Mouse (Mus musculus): ENCODE results near the gene Wdr35. TPM values are rescaled to one million over a fixed set of nuclear protein-coding genes. Genes with fewer than 3 reads are reported as not detected.

Gene Wdr35
- polyA plus RNA-seq, 1 experiment from 2014 or later, result 28.1 TPM

DNA sequence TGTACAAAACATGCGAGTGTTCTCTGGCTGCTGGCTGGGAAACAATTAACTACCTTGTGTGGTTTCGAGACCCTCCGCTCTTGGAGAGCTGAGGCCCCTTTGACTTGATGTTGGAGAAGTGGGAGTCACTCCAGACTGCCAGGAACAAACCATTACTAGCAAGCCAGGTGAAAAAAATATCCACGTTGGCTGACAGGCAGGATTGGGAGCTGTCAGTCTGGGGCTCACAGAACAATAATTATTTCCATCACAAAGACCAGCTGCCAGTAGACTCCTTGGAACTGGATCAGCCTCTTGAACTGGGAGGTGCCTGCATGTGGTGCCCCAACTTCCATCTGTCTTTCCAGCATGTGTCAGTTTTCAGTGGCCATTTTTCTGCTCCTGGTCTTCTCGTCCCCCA, 68.6 kb downstream of the Wdr35 start:
- H3K27me3 ChIP-seq (ENCODE audit: poor library complexity, severe bottlenecking), result no peaks in the 10 kb centered on the region
- 86% methylated on average over 5 of the region's 5 CpGs for WGBS
- DNase-seq (ENCODE audit: extremely low spot score, low spot score), result no peak
- no peak overlapping the region for H3K27ac ChIP-seq
- H3K36me3 ChIP-seq (replicated peaks), result peaks cover 4% of the 10 kb centered on the region; the same call in 1 of the 2 replicates
- peaks cover 4% of the 10 kb centered on the region; the same call in 1 of the 2 replicates for H3K4me1 ChIP-seq
- no peaks in the 10 kb centered on the region for H3K9me3 ChIP-seq
- no peak overlapping the region for H3K4me3 ChIP-seq

DNA sequence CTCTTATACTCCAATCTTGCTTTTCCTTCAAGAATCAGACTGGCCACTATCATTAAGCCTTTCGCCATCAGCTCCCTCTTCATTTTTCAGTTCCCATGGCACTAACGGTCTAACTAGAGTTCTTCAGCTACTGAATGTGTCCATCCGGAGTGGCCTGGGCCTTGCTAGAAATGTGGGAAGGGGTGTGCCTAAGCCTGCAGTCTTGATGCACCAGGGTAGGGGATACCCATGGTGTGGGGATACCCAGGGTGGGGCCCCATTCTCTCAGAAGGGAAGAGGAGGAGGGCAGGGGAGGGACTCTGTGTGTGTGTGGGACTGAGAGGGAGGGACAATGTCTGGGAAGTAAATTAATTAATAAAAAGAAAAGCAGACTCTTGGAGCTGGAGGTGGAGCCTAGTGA, 69.1 kb downstream of the Wdr35 start:
- H3K27me3 ChIP-seq (ENCODE audit: poor library complexity, severe bottlenecking), result no peaks in the 10 kb centered on the region
- H3K27ac ChIP-seq, result no peak overlapping the region
- WGBS, result 93% methylated on average over 3 of the region's 3 CpGs
- H3K9me3 ChIP-seq, result no peaks in the 10 kb centered on the region
- no peak overlapping the region for H3K4me3 ChIP-seq
- no peak for DNase-seq (ENCODE audit: extremely low spot score, low spot score)
- peaks cover 4% of the 10 kb centered on the region; the same call in 1 of the 2 replicates for H3K36me3 ChIP-seq (replicated peaks)
- peaks cover 4% of the 10 kb centered on the region; the same call in 1 of the 2 replicates for H3K4me1 ChIP-seq

DNA sequence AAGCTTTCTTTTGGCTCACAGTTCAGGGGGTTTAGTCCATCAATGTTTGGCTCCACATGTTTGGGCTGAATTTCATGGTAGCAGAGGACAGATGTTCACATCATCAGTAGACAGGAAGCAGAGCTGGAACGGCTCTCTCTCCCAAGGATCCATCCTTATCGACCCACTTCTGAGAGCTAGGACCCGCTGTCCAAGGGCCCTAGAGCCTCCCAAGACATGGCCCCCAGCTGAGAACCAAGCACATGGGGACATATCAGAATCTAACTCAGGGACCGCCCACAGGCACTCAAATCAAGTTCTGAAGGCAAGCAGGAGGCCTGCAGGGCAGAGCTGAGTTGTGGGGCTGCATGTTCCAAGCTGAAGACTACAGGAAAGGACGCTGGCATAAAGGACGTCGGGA, 71.0 kb downstream of the Wdr35 start:
- Histone ChIP-seq H3K4me3 (no peak overlapping the region), H3K36me3 (replicated peaks) (peaks cover 4% of the 10 kb centered on the region; the same call in 1 of the 2 replicates), H3K27me3 (ENCODE audit: poor library complexity, severe bottlenecking) (no peaks in the 10 kb centered on the region), H3K9me3 (no peaks in the 10 kb centered on the region), H3K27ac (no peak overlapping the region), H3K4me1 (peaks cover 4% of the 10 kb centered on the region; the same call in 1 of the 2 replicates)
- 93% methylated on average over 7 of the region's 7 CpGs for WGBS
- no peak for DNase-seq (ENCODE audit: extremely low spot score, low spot score)

DNA sequence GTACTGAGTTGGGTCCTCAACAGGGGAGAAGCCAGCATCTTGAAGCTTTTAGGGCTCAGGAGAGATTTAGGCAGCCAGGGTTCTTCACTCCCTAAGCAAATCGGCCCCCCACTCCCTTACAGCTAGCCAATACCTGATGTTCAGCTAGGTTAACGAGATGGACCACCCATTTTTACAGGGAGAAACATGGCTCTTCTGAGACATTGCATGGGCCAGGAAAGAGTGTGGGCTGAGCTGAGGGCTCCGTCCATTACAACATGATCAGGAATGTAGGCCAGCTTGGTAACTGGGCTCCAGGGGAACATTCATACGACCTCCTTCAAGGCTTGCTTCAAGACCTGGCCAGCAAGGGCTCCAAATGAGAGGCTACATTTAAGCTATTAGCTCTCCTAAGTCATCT, 73.0 kb downstream of the Wdr35 start:
- WGBS, result 80% methylated on average over 4 of the region's 4 CpGs

DNA sequence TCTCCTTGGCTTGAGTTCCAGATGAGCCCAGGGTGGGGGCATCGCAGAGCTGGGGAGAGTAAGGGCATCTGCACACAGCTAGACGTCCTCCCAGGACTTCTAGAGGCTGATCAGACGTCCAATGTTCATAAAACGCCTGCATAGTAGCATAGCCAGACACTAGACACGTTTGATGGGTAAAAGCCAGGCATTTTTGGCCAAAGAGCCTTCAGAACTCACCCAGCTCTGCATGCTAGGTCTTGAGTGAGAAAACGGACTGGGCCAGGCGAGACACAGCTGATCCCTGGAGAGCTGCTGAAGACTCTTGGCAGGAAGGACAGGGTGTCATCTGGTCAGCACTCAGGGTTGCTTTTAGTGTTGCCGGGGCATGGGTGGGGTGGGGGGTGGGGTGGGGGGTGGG, 74.4 kb downstream of the Wdr35 start:
- Histone ChIP-seq H3K4me1 (no peaks in the 10 kb centered on the region; the same call in 1 of the 2 replicates), H3K27me3 (ENCODE audit: poor library complexity, severe bottlenecking) (no peaks in the 10 kb centered on the region)
- 76% methylated on average over 8 of the region's 8 CpGs for WGBS

More for the DNA sequence above, 73.0 kb downstream of the Wdr35 start:
- H3K4me1 ChIP-seq, result peaks cover 4% of the 10 kb centered on the region; the same call in 1 of the 2 replicates
- H3K27me3 ChIP-seq (ENCODE audit: poor library complexity, severe bottlenecking), result no peaks in the 10 kb centered on the region
- H3K4me3 ChIP-seq, result no peak overlapping the region
- H3K9me3 ChIP-seq, result no peaks in the 10 kb centered on the region
- H3K27ac ChIP-seq, result no peak overlapping the region
- DNase-seq (ENCODE audit: extremely low spot score, low spot score), result no peak
- peaks cover 4% of the 10 kb centered on the region; the same call in 1 of the 2 replicates for H3K36me3 ChIP-seq (replicated peaks)

DNA sequence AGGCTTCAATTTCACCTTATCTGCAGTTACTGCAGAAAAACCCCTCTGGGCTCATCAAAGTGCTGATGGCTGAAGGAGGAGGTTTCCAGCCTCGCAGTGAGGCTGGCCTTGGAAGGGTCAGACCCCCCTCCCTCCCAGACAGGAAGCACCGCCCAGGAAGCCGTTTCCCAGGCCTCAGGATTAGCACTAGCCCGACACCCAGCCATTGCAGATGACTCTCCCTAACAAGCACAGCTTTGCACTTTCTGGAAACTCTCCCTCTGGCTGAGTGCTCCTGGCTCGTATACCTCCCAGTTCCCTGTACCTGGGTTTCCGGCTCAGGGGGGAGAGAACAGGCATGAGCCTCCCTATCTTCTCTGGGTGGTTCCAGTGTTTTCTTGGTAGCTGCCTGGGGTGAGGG, 77.1 kb downstream of the Wdr35 start:
- H3K27me3 ChIP-seq (ENCODE audit: poor library complexity, severe bottlenecking), result no peaks in the 10 kb centered on the region
- no peak overlapping the region for H3K4me3 ChIP-seq
- no peaks in the 10 kb centered on the region for H3K36me3 ChIP-seq (replicated peaks)
- no peak for DNase-seq (ENCODE audit: extremely low spot score, low spot score)
- 37% methylated on average over 6 of the region's 6 CpGs for WGBS
- H3K9me3 ChIP-seq, result no peaks in the 10 kb centered on the region
- H3K27ac ChIP-seq, result no peak overlapping the region
- H3K4me1 ChIP-seq, result no peaks in the 10 kb centered on the region

More for the DNA sequence above, 74.4 kb downstream of the Wdr35 start:
- H3K4me3 ChIP-seq, result no peak overlapping the region
- no peaks in the 10 kb centered on the region for H3K9me3 ChIP-seq
- H3K36me3 ChIP-seq (replicated peaks), result no peaks in the 10 kb centered on the region
- no peak for DNase-seq (ENCODE audit: extremely low spot score, low spot score)
- no peak overlapping the region for H3K27ac ChIP-seq

DNA sequence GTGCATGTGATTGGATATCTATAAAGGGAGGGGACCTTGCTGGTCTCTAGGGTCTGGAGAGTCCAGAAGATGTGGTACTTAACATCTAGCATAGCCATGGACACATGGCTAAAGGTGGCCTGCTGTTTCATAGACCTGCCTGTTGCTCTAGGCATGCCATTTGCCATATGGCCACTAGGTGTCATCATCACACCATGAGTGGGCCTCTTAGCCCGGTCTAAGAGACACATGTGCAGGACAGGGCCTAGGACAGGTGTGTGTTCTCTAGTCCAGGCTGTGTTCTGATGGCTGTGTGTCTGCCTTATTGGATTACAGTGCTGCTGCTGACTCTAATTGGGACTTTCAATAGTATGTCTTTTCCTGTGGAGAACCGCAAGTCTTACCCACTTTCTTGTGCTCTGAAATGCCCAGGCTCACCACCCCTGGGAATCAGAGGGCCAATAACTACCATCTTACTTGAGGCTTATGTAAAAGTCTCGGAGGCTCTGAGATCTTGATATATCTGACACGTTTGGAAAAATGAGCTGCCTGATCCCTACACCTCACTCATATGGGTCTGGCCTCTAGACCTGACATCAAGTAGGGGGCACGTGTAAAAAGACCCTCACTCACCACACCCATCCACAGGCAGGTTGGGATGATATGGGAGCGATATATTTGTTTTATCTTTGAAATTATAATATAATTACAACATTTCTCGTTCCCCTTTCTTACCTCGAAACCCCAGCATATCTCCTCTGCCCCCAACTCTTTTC, 78.6 kb downstream of the Wdr35 start:
- WGBS, result 59% methylated on average over 8 of the region's 8 CpGs
- Histone ChIP-seq H3K36me3 (replicated peaks) (no peaks in the 10 kb centered on the region), H3K27ac (no peak overlapping the region), H3K9me3 (no peaks in the 10 kb centered on the region), H3K4me3 (no peak overlapping the region), H3K27me3 (ENCODE audit: poor library complexity, severe bottlenecking) (no peaks in the 10 kb centered on the region), H3K4me1 (no peaks in the 10 kb centered on the region)
- peak; percentile 74 for DNase-seq (ENCODE audit: extremely low spot score, low spot score)

DNA sequence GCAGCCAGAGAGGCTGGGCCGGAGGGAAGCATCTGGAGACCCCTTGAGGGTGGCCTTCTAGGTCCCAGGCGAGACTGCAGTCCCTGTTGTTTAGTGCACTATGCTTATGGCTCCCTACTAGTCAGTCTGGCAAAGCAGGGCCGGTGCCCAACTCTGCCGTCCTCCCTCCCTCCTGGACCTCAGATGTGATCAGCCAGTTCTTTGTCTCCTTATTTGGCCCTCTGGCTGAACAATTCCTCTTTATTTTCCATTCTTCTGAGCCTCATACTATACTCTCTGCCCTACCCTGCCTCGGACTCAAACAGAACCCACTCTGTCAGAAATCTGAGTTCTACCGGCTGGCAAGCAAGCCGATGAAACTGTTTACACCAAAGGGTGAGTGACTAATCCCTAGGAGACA, 79.7 kb downstream of the Wdr35 start:
- Histone ChIP-seq H3K27me3 (ENCODE audit: poor library complexity, severe bottlenecking) (no peaks in the 10 kb centered on the region), H3K27ac (no peak overlapping the region), H3K36me3 (replicated peaks) (no peaks in the 10 kb centered on the region), H3K4me3 (no peak overlapping the region), H3K4me1 (no peaks in the 10 kb centered on the region), H3K9me3 (no peaks in the 10 kb centered on the region)
- no peak for DNase-seq (ENCODE audit: extremely low spot score, low spot score)
- WGBS, result 48% methylated on average over 7 of the region's 7 CpGs

DNA sequence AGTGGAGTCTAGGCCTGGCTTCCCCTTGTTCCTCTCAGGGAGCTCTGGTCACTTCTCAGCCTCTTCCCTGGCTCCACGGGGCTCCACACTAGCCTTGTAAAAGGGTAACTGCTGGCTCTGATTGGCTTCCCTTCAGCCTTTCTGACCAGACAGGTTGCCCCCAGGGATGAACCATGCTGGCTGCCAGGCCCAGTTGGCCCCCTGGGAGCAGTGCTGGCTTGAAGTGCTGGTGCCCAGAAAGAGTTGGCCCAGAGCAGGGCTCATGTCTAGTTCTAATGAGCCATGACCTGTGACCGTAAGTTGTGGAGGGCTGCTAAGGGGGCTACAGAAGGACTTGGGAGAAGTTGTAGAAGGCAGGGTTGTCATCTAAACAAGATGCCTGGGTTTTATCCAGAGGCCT, 80.3 kb downstream of the Wdr35 start:
- H3K4me3 ChIP-seq, result no peak overlapping the region
- H3K27me3 ChIP-seq (ENCODE audit: poor library complexity, severe bottlenecking), result no peaks in the 10 kb centered on the region
- WGBS, result 73% methylated on average over 2 of the region's 2 CpGs
- H3K27ac ChIP-seq, result no peak overlapping the region
- no peaks in the 10 kb centered on the region for H3K4me1 ChIP-seq
- no peaks in the 10 kb centered on the region for H3K9me3 ChIP-seq
- no peaks in the 10 kb centered on the region for H3K36me3 ChIP-seq (replicated peaks)
- no peak for DNase-seq (ENCODE audit: extremely low spot score, low spot score)

DNA sequence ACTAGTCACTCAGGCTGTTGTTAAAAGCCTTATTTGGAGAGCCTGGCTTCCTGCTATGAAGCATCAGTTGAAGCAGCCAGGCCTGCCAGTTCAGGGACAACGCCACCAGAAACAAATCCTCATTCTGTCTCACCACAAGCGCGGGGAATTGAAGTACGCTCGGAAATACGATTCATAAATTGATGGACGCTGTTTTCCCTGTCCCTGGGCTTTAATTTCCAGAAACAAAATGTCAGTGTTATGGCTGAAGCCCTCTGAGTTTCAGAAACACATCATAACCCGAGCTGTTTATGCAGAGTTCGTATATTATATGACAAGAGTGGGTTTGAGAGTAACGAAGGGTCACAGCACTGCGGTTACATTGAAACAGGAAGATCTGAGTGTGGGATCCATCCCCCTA, 81.6 kb downstream of the Wdr35 start:
- DNase-seq (ENCODE audit: extremely low spot score, low spot score), result no peak

DNA sequence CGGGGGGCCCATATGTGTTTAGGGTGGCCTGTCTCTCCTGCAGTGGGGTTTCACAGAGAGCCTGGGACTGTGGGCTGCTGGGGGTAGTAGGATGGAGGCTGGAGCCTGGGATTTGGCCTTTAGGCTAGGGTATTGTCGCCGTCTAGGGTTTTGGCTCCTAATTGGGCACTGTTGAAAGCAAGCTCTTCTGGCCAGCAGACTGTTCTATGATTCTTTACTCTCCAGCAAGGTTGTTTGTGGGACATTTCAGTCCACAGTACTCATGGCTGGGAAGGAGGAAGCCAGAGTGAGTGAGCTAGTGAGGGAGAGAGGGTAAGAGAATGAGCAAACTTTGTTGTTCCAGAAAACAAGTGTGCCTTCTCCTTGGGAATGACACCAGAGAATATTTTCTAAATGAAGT, 85.8 kb downstream of the Wdr35 start:
- 87% methylated on average over 3 of the region's 3 CpGs for WGBS
- H3K4me1 ChIP-seq, result peaks cover 5% of the 10 kb centered on the region; the same call in 1 of the 2 replicates
- H3K36me3 ChIP-seq (replicated peaks), result no peaks in the 10 kb centered on the region
- no peak overlapping the region for H3K27ac ChIP-seq
- no peaks in the 10 kb centered on the region for H3K9me3 ChIP-seq
- no peaks in the 10 kb centered on the region for H3K27me3 ChIP-seq (ENCODE audit: poor library complexity, severe bottlenecking)
- DNase-seq (ENCODE audit: extremely low spot score, low spot score), result no peak
- H3K4me3 ChIP-seq, result no peak overlapping the region

More for the DNA sequence above, 81.6 kb downstream of the Wdr35 start:
- no peaks in the 10 kb centered on the region for H3K9me3 ChIP-seq
- no peak overlapping the region for H3K27ac ChIP-seq
- no peaks in the 10 kb centered on the region for H3K27me3 ChIP-seq (ENCODE audit: poor library complexity, severe bottlenecking)
- no peaks in the 10 kb centered on the region for H3K36me3 ChIP-seq (replicated peaks)
- H3K4me3 ChIP-seq, result no peak overlapping the region
- H3K4me1 ChIP-seq, result no peaks in the 10 kb centered on the region
- WGBS, result 87% methylated on average over 11 of the region's 11 CpGs

DNA sequence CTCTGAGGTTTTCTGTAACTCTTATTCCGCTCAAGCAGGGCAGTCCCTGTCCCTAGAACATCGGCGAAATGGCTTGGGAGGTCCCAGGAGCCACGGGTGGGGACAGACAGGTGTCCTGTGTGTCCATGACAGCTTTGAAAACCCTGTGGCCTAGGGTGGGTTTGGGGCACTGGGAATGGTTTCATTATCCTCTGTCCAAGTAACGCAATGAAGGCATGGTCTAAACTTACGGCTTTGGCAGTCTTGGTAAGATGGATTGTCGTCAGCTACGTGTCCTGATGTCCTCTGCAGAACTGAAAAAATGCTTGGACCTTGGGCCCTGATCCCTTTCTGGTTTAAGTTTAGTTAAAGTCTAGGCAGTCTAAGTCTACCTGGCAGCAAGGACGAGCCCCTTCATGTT, 86.3 kb downstream of the Wdr35 start:
- WGBS, result 95% methylated on average over 9 of the region's 9 CpGs
- H3K4me3 ChIP-seq, result no peak overlapping the region
- no peak for DNase-seq (ENCODE audit: extremely low spot score, low spot score)
- H3K27ac ChIP-seq, result no peak overlapping the region
- no peaks in the 10 kb centered on the region for H3K27me3 ChIP-seq (ENCODE audit: poor library complexity, severe bottlenecking)
- H3K36me3 ChIP-seq (replicated peaks), result no peaks in the 10 kb centered on the region
- H3K9me3 ChIP-seq, result no peaks in the 10 kb centered on the region
- peaks cover 5% of the 10 kb centered on the region; the same call in 1 of the 2 replicates for H3K4me1 ChIP-seq

DNA sequence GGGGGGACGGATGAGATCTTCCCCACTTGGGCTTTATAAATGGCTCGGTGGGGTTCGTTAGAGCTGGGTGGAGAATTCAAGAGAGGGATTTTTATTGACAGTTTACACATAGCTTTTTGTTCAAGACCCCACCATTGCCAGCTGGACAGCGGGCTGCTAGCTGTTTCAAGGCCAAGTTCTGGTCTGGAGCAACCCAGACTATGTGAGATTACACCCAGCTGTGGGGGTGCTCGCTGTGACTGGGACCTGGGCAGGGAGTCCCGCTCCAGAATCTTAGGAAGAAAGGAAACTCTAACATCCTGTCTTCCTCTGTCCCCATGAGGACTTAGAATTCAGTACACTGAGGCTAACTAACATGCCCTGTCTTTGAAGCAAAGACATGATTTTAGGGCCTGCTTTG, 89.9 kb downstream of the Wdr35 start:
- Histone ChIP-seq H3K36me3 (replicated peaks) (no peaks in the 10 kb centered on the region), H3K27ac (no peak overlapping the region), H3K4me3 (no peak overlapping the region), H3K4me1 (peaks cover 5% of the 10 kb centered on the region; the same call in 1 of the 2 replicates), H3K9me3 (no peaks in the 10 kb centered on the region), H3K27me3 (ENCODE audit: poor library complexity, severe bottlenecking) (no peaks in the 10 kb centered on the region)
- WGBS, result 74% methylated on average over 6 of the region's 6 CpGs
- no peak for DNase-seq (ENCODE audit: extremely low spot score, low spot score)
